Mouse (Mus musculus): ENCODE measurements around the gene Cav2.

The Cav2 gene

GRCm38 (mm10) chr6:17314241-17314640 is 33.3 kb downstream of the Cav2 start:
- DNase-seq: no peak

- DNase-seq: no peak
These were observed 34.0 kb downstream of the Cav2 start for GRCm38 (mm10) chr6:17314659-17315616.

- DNase-seq: no peak
These were observed 35.5 kb downstream of the Cav2 start for GRCm38 (mm10) chr6:17316294-17317166.

- DNase-seq: no peak
These were observed 36.2 kb downstream of the Cav2 start for GRCm38 (mm10) chr6:17317167-17317524.

GRCm38 (mm10) chr6:17317944-17318343 is 37.0 kb downstream of the Cav2 start:
- DNase-seq: no peak

GRCm38 (mm10) chr6:17321976-17322375 is 41.0 kb downstream of the Cav2 start:
- no peak for DNase-seq

- DNase-seq: no peak
These were observed 46.2 kb downstream of the Cav2 start for GRCm38 (mm10) chr6:17327216-17327615.

- DNase-seq: no peak
These were observed 48.8 kb downstream of the Cav2 start for GRCm38 (mm10) chr6:17329801-17330200.

- no peak for DNase-seq
These were observed 56.7 kb downstream of the Cav2 start for GRCm38 (mm10) chr6:17337724-17338123.

Measured in B cell, adult 2 months (primary cell).